Comparison of ENCODE assay signal across 9 mouse cellular contexts in genomic region chr16:85807072-85807471, GRCm38 (mm10). TPM values are rescaled to one million over a fixed set of nuclear protein-coding genes. Genes with fewer than 3 reads are reported as not detected.
DNase-seq lines count a peak whose midpoint lies in the region; ATAC-seq and TF ChIP-seq lines count a peak whose summit lies in the region.
"Had no signal": no experiment of that assay in that cellular context is flagged by ENCODE, and none has a peak within 500 bp of the region (broad histone marks: within the 10 kb centered on the region; RNA-seq: fewer than 3 reads in every experiment).

No protein-coding gene starts in this region.

- H3K4me3 ChIP-seq in lung, embryonic 14.5 days (ENCODE audit: low read depth, low read length), result no peak overlapping the region
- no peak overlapping the region for H3K4me3 ChIP-seq in lung, adult 2 months (replicated peaks; ENCODE audit: extremely low read depth, low read depth, low read length)
- H3K4me3 ChIP-seq in kidney, embryonic 15.5 days (replicated peaks), result no peak overlapping the region
- H3K4me3 ChIP-seq: midbrain, embryonic 12.5 days had no signal

- WGBS in lung, embryonic 14.5 days, result 15% methylated on average over 3 of the region's 3 CpGs
- 17% methylated on average over 3 of the region's 3 CpGs for WGBS in lung, adult 2 months
- 16% methylated on average over 3 of the region's 3 CpGs for WGBS in kidney, embryonic 15.5 days

- peak; percentile 23 for DNase-seq in adrenal gland, adult 2 months
- no peak for DNase-seq in adrenal gland, postnatal 4 days (ENCODE audit: low spot score in 2 of 2)
- DNase-seq in lung, embryonic 14.5 days, result peak; percentile 96
- DNase-seq in lung, adult 2 months, result no peak
- DNase-seq in embryo, embryonic 10.5 days (ENCODE audit: low spot score), result peak; percentile 86
- DNase-seq in mesoderm, embryonic 11.5 days (ENCODE audit: low read depth, low spot score), result peak; percentile 77
- DNase-seq in urinary bladder, postnatal 4 days (ENCODE audit: low spot score in 2 of 2), result no peak

- TF ChIP-seq CTCF in lung, embryonic 14.5 days (IDR thresholded peaks at IDR 0.05; ENCODE audit: low read depth), result peak; percentile 74
- TF ChIP-seq CTCF in lung, adult 2 months (IDR thresholded peaks at IDR 0.05; ENCODE audit: insufficient read depth, low read length), result no peak

- H3K9me3 ChIP-seq in lung, embryonic 14.5 days (ENCODE audit: low read depth, low read length), result no peaks in the 10 kb centered on the region
- no peaks in the 10 kb centered on the region for H3K9me3 ChIP-seq in kidney, embryonic 15.5 days (replicated peaks)
- H3K9me3 ChIP-seq: midbrain, embryonic 12.5 days had no signal

- no peak for ATAC-seq in lung, embryonic 14.5 days (ENCODE audit: insufficient read depth)
- ATAC-seq in kidney, embryonic 15.5 days (replicated peaks; ENCODE audit: low FRiP score), result no peak

- no peak overlapping the region for H3K9ac ChIP-seq in lung, embryonic 14.5 days
- no peak overlapping the region for H3K9ac ChIP-seq in kidney, embryonic 15.5 days
- H3K9ac ChIP-seq: midbrain, embryonic 12.5 days had no signal

- peak overlapping the region; percentile 37; the same call in 1 of the 2 replicates for H3K4me2 ChIP-seq in lung, embryonic 14.5 days
- H3K4me2 ChIP-seq in kidney, embryonic 15.5 days, result peak overlapping the region; percentile 37; the same call in 1 of the 2 replicates
- H3K4me2 ChIP-seq: midbrain, embryonic 12.5 days had no signal

- H3K36me3 ChIP-seq in lung, embryonic 14.5 days (ENCODE audit: insufficient read depth), result no peaks in the 10 kb centered on the region
- no peaks in the 10 kb centered on the region for H3K36me3 ChIP-seq in kidney, embryonic 15.5 days
- H3K36me3 ChIP-seq: midbrain, embryonic 12.5 days had no signal

- H3K27me3 ChIP-seq in lung, embryonic 14.5 days (ENCODE audit: insufficient read depth, low read length), result no peaks in the 10 kb centered on the region
- H3K27me3 ChIP-seq in kidney, embryonic 15.5 days, result no peaks in the 10 kb centered on the region

- no peak for TF ChIP-seq POLR2A in lung, adult 2 months (IDR thresholded peaks at IDR 0.05; ENCODE audit: borderline replicate concordance, extremely low read depth, low read depth, low read length)

- no peak overlapping the region for H3K27ac ChIP-seq in lung, embryonic 14.5 days (ENCODE audit: low read depth)
- peak overlapping the region; percentile 68; the same call in 1 of the 2 replicates for H3K27ac ChIP-seq in kidney, embryonic 15.5 days
- H3K27ac ChIP-seq: midbrain, embryonic 12.5 days had no signal

- H3K4me1 ChIP-seq in lung, embryonic 14.5 days (ENCODE audit: insufficient read depth), result no peaks in the 10 kb centered on the region
- peaks cover 3% of the 10 kb centered on the region for H3K4me1 ChIP-seq in lung, adult 2 months (ENCODE audit: control insufficient read depth, insufficient read depth, low read length)
- peaks cover 17% of the 10 kb centered on the region for H3K4me1 ChIP-seq in kidney, embryonic 15.5 days

RNA-seq across cellular contexts. Expression of gene Adamts1, which starts 4.2 kb away (rescaled TPM):
- total RNA-seq in adrenal gland, adult 2 months (2021), result 10 to 100 TPM; 18.0 to 30.2 TPM
- polyA plus RNA-seq in adrenal gland, adult 2 months (2012; rRNA removed), result 14.8 and 18.0 TPM in 2 replicates
- total RNA-seq in adrenal gland, postnatal 4 days (2021), result 10 to 100 TPM; 20.6 to 40.2 TPM
- 40.0 and 40.2 TPM in 2 replicates for polyA plus RNA-seq in lung, embryonic 14.5 days (2014; fragmentation: Nextera tagmentation; extraction: Ambion mirVana)
- polyA plus RNA-seq in lung, adult 2 months (2012; rRNA removed), result 68.7 and 86.6 TPM in 2 replicates
- 88.9 and 95.8 TPM in 2 replicates for polyA plus RNA-seq in kidney, embryonic 15.5 days (2015; fragmentation: Nextera tagmentation; extraction: Ambion mirVana)

Comparison
In these comparisons a context has a peak if more than half of its experiments do, and no peak if none do; other contexts are left out.
1. DNase-seq: peak in adrenal gland, adult 2 months (single experiment), lung, embryonic 14.5 days (single experiment), embryo, embryonic 10.5 days (single experiment) and mesoderm, embryonic 11.5 days (single experiment); none in adrenal gland, postnatal 4 days (0 of 2), lung, adult 2 months (single experiment) and urinary bladder, postnatal 4 days (0 of 2).